Mouse (Mus musculus): ENCODE data around the gene Glb1l.
"Not testable (repeated sequence)": the region's sequence is repeated elsewhere in the genome, so short reads cannot be mapped to it uniquely, and the experiment has no call there.

DNA sequence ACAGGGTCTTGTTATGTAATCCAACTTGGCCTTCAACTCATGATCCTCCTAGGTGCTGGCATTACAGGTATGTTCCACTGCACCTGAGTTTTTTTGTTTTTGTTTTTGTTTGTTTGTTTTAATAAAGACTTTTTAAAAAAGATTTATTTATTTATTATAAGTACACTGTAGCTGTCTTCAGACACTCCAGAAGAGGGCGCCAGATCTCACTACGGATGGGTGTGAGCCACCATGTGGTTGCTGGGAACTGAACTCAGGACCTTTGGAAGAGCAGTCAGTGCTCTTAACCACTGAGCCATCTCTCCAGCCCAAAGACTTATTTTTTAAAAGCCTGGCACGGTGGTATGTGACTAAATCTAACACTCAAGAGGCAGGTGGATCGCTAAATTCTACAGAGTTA, 21.9 kb upstream of the Glb1l start:
- TF ChIP-seq CTCF (IDR thresholded peaks at IDR 0.05; ENCODE audit: extremely low read depth, insufficient read depth, insufficient read length, insufficient replicate concordance); POLR2A (IDR thresholded peaks at IDR 0.05; ENCODE audit: low read depth, low read length): not testable (repeated sequence)

All from spleen, adult 2 months (tissue).